Mouse (Mus musculus): ENCODE measurements around the gene Ndufs3. TPM values are rescaled to one million over a fixed set of nuclear protein-coding genes. Genes with fewer than 3 reads are reported as not detected.

Gene Ndufs3
- total and polyA plus RNA-seq, 3 experiments = 133 to 185 (median 182) TPM

DNA sequence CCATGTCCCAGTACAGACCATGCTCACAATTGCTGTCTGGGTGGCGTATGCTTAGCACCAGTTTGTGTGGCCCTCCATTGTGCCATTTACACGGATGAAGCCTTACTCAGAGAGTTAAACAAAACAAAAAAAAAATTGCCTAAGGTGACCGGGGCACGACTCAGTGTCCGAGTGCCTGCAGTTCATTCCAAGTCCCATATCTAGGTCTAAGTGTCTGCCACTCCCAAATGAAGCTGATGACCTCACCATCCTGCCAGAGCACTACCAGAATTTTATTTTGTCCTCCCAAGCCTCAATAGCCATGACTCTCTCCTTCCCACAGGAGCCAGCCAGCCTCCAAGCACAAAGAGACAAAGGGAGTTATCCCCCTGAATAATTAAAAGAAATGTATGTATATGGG is 17.0 kb downstream of the Ndufs3 start:
- in situ Hi-C loops (cut with MboI; ENCODE audit: low pct_ligation_motif_present, low pct_unique_long_range_greater_than_20kb, low sequenced_read_pairs) = no loop called here
- no peak for TF ChIP-seq ZNF384 (IDR thresholded peaks at IDR 0.05; ENCODE audit: low read depth, low read length)
- peaks cover 8% of the 10 kb centered on the region for H3K27me3 ChIP-seq (replicated peaks)

GRCm38 (mm10) chr2:90886436-90886835 is 18.2 kb downstream of the Ndufs3 start:
- no peak for TF ChIP-seq CTCF (conservative IDR thresholded peaks at IDR 0.05 in 1 of 2, IDR thresholded peaks at IDR 0.05 in 1 of 2; ENCODE audit: low read depth in 2 of 2, low read length in 2 of 2)
- no peak for TF ChIP-seq MAZ (IDR thresholded peaks at IDR 0.05; ENCODE audit: low read depth, low read length)
- no peak for TF ChIP-seq HCFC1 (IDR thresholded peaks at IDR 0.05; ENCODE audit: low read depth, low read length)
- no peak for TF ChIP-seq POLR2A (IDR thresholded peaks at IDR 0.05; ENCODE audit: low read depth, low read length)
- TF ChIP-seq MEF2A (IDR thresholded peaks at IDR 0.05; ENCODE audit: borderline replicate concordance, low read depth, low read length) = no peak
- no peak for TF ChIP-seq TCF12 (IDR thresholded peaks at IDR 0.05; ENCODE audit: low read depth, low read length)
- TF ChIP-seq E2F4 (IDR thresholded peaks at IDR 0.05; ENCODE audit: insufficient replicate concordance, low read depth, low read length) = no peak
- TF ChIP-seq SIN3A (IDR thresholded peaks at IDR 0.05; ENCODE audit: low read length) = no peak
- TF ChIP-seq TBP (conservative IDR thresholded peaks at IDR 0.05; ENCODE audit: low read depth, low read length) = no peak
- TF ChIP-seq EP300 (IDR thresholded peaks at IDR 0.05; ENCODE audit: low read length) = no peak
- no peak for TF ChIP-seq ZMIZ1 (IDR thresholded peaks at IDR 0.05; ENCODE audit: low read depth, low read length)
- TF ChIP-seq MAX (IDR thresholded peaks at IDR 0.05; ENCODE audit: low read length) = no peak
- TF ChIP-seq SMC3 (IDR thresholded peaks at IDR 0.05; ENCODE audit: low read depth, low read length) = no peak
- TF ChIP-seq JUND (conservative IDR thresholded peaks at IDR 0.05; ENCODE audit: low read depth, low read length) = no peak
- no peak for TF ChIP-seq JUN (IDR thresholded peaks at IDR 0.05; ENCODE audit: insufficient read depth, low read depth, low read length)
- no peak for TF ChIP-seq CHD1 (IDR thresholded peaks at IDR 0.05; ENCODE audit: low read depth, low read length)
- no peak for TF ChIP-seq USF1 (IDR thresholded peaks at IDR 0.05; ENCODE audit: low read depth, low read length)
- no peak for TF ChIP-seq ETS1 (conservative IDR thresholded peaks at IDR 0.05; ENCODE audit: low read depth, low read length)
- TF ChIP-seq RAD21 (IDR thresholded peaks at IDR 0.05; ENCODE audit: low read depth, low read length) = no peak
- TF ChIP-seq ZC3H11A (IDR thresholded peaks at IDR 0.05; ENCODE audit: low read depth, low read length) = no peak
- H3K27ac ChIP-seq (ENCODE audit: insufficient read depth, low read depth) = no peak overlapping the region
- DNase-seq (ENCODE audit: extremely low read depth) = no peak
- H3K4me2 ChIP-seq (ENCODE audit: insufficient read depth, low read depth, poor library complexity, severe bottlenecking) = no peak overlapping the region
- H3K4me1 ChIP-seq (ENCODE audit: control insufficient read depth in 1 of 2, insufficient read depth in 2 of 2) = no peaks in the 10 kb centered on the region
- H3K9ac ChIP-seq (ENCODE audit: insufficient read depth, low read depth) = no peak overlapping the region
- H3K27me3 ChIP-seq (replicated peaks) = peaks cover 8% of the 10 kb centered on the region
- peaks cover 0 to 10% of the 10 kb centered on the region in 2 experiments for H3K36me3 ChIP-seq (replicated peaks in 1 of 2; ENCODE audit: control insufficient read depth in 1 of 2, insufficient read depth in 1 of 2, low read length in 1 of 2)
- dilution Hi-C loops (cut with MboI; ENCODE audit: extremely low pct_ligation_motif_present, extremely low pct_unique_long_range_greater_than_20kb, low sequenced_read_pairs) (no loop called here), in situ Hi-C loops (cut with MboI; ENCODE audit: low pct_ligation_motif_present, low pct_unique_long_range_greater_than_20kb, low sequenced_read_pairs) (no loop called here)
- peaks cover 16% of the 10 kb centered on the region for H3K9me3 ChIP-seq (replicated peaks; ENCODE audit: low read length)
- no peaks in the 10 kb centered on the region for H3K79me2 ChIP-seq (replicated peaks; ENCODE audit: control insufficient read depth, extremely low read depth, insufficient read depth, poor library complexity, severe bottlenecking)
- no peak overlapping the region for H3K4me3 ChIP-seq (replicated peaks in 1 of 3; ENCODE audit: low read depth in 2 of 3, low read length in 2 of 3, poor library complexity in 1 of 3)

More for the DNA sequence above, 17.0 kb downstream of the Ndufs3 start:
- no peak for DNase-seq (ENCODE audit: extremely low read depth)
- no peaks in the 10 kb centered on the region for H3K4me1 ChIP-seq (ENCODE audit: control insufficient read depth in 1 of 2, insufficient read depth in 2 of 2)
- peaks cover 16% of the 10 kb centered on the region for H3K9me3 ChIP-seq (replicated peaks; ENCODE audit: low read length)
- dilution Hi-C loops (cut with MboI; ENCODE audit: extremely low pct_ligation_motif_present, extremely low pct_unique_long_range_greater_than_20kb, low sequenced_read_pairs) = no loop called here
- H3K4me3 ChIP-seq (replicated peaks in 1 of 3; ENCODE audit: low read depth in 2 of 3, low read length in 2 of 3, poor library complexity in 1 of 3) = no peak overlapping the region
- peaks cover 0 to 20% of the 10 kb centered on the region in 2 experiments for H3K36me3 ChIP-seq (replicated peaks in 1 of 2; ENCODE audit: control insufficient read depth in 1 of 2, insufficient read depth in 1 of 2, low read length in 1 of 2)
- H3K9ac ChIP-seq (ENCODE audit: insufficient read depth, low read depth) = no peak overlapping the region
- H3K4me2 ChIP-seq (ENCODE audit: insufficient read depth, low read depth, poor library complexity, severe bottlenecking) = no peak overlapping the region
- H3K79me2 ChIP-seq (replicated peaks; ENCODE audit: control insufficient read depth, extremely low read depth, insufficient read depth, poor library complexity, severe bottlenecking) = no peaks in the 10 kb centered on the region
- H3K27ac ChIP-seq (ENCODE audit: insufficient read depth, low read depth) = no peak overlapping the region
